Mouse (Mus musculus): ENCODE results near the gene Tpbg. TPM values are rescaled to one million over a fixed set of nuclear protein-coding genes. Genes with fewer than 3 reads are reported as not detected.

The Tpbg gene
- total RNA-seq, 2 experiments from 2014 or later, result 8.2 to 14.8 TPM

Other genes starting within 250 kb of the Tpbg start
- gene Ibtk, start 93.0 kb upstream of the Tpbg start, total RNA-seq (2021), result 10 to 100 TPM; 47.5 to 50.4 TPM

Measured in adrenal gland, postnatal 4 days (tissue).